Mouse (Mus musculus): Measurements from ENCODE around the gene Csde1. TPM values are rescaled to one million over a fixed set of nuclear protein-coding genes. Genes with fewer than 3 reads are reported as not detected.

Csde1 gene
- polyA plus RNA-seq, 1 experiment = 42.5 TPM

GRCm38 (mm10) chr3:103081051-103081450 is 60.8 kb downstream of the Csde1 start:
- 77% methylated on average over 11 of the region's 11 CpGs for WGBS
- Histone ChIP-seq H3K27ac (ENCODE audit: insufficient read depth, low read depth, low read length) (no peak overlapping the region), H3K36me3 (ENCODE audit: control insufficient read depth, insufficient read depth, low read length) (no peaks in the 10 kb centered on the region), H3K4me1 (ENCODE audit: control insufficient read depth, insufficient read depth, low read length) (no peaks in the 10 kb centered on the region), H3K27me3 (replicated peaks; ENCODE audit: control insufficient read depth, insufficient read depth, low read length) (no peaks in the 10 kb centered on the region), H3K4me3 (ENCODE audit: insufficient read depth, low read depth, low read length) (no peak overlapping the region)
- no peak for TF ChIP-seq POLR2A (IDR thresholded peaks at IDR 0.05; ENCODE audit: low read depth, low read length)
- no peak for TF ChIP-seq CTCF (conservative IDR thresholded peaks at IDR 0.05; ENCODE audit: insufficient read depth, insufficient read length, low read depth, low read length)
- DNase-seq = no peak

GRCm38 (mm10) chr3:103081861-103082453 is 61.7 kb downstream of the Csde1 start:
- no peak for DNase-seq
- 80% methylated on average over 17 of the region's 17 CpGs for WGBS

GRCm38 (mm10) chr3:103082761-103083160 is 62.5 kb downstream of the Csde1 start:
- no peak for DNase-seq
- Histone ChIP-seq H3K4me3 (ENCODE audit: insufficient read depth, low read depth, low read length) (no peak overlapping the region), H3K27ac (ENCODE audit: insufficient read depth, low read depth, low read length) (no peak overlapping the region), H3K27me3 (replicated peaks; ENCODE audit: control insufficient read depth, insufficient read depth, low read length) (no peaks in the 10 kb centered on the region), H3K36me3 (ENCODE audit: control insufficient read depth, insufficient read depth, low read length) (no peaks in the 10 kb centered on the region), H3K4me1 (ENCODE audit: control insufficient read depth, insufficient read depth, low read length) (no peaks in the 10 kb centered on the region)
- 88% methylated on average over 5 of the region's 5 CpGs for WGBS
- TF ChIP-seq POLR2A (IDR thresholded peaks at IDR 0.05; ENCODE audit: low read depth, low read length) = no peak
- TF ChIP-seq CTCF (conservative IDR thresholded peaks at IDR 0.05; ENCODE audit: insufficient read depth, insufficient read length, low read depth, low read length) = no peak

More at GRCm38 (mm10) chr3:103081861-103082453, 61.7 kb downstream of the Csde1 start:
- H3K27ac ChIP-seq (ENCODE audit: insufficient read depth, low read depth, low read length) = no peak overlapping the region
- no peaks in the 10 kb centered on the region for H3K27me3 ChIP-seq (replicated peaks; ENCODE audit: control insufficient read depth, insufficient read depth, low read length)
- no peaks in the 10 kb centered on the region for H3K4me1 ChIP-seq (ENCODE audit: control insufficient read depth, insufficient read depth, low read length)
- TF ChIP-seq POLR2A (IDR thresholded peaks at IDR 0.05; ENCODE audit: low read depth, low read length) (no peak), CTCF (conservative IDR thresholded peaks at IDR 0.05; ENCODE audit: insufficient read depth, insufficient read length, low read depth, low read length) (no peak)
- H3K4me3 ChIP-seq (ENCODE audit: insufficient read depth, low read depth, low read length) = no peak overlapping the region
- no peaks in the 10 kb centered on the region for H3K36me3 ChIP-seq (ENCODE audit: control insufficient read depth, insufficient read depth, low read length)

GRCm38 (mm10) chr3:103085986-103086385 is 65.8 kb downstream of the Csde1 start:
- DNase-seq = no peak
- TF ChIP-seq CTCF (conservative IDR thresholded peaks at IDR 0.05; ENCODE audit: insufficient read depth, insufficient read length, low read depth, low read length) = no peak
- TF ChIP-seq POLR2A (IDR thresholded peaks at IDR 0.05; ENCODE audit: low read depth, low read length) = no peak
- no peak overlapping the region for H3K4me3 ChIP-seq (ENCODE audit: insufficient read depth, low read depth, low read length)
- no peaks in the 10 kb centered on the region for H3K27me3 ChIP-seq (replicated peaks; ENCODE audit: control insufficient read depth, insufficient read depth, low read length)
- no peak overlapping the region for H3K27ac ChIP-seq (ENCODE audit: insufficient read depth, low read depth, low read length)
- H3K4me1 ChIP-seq (ENCODE audit: control insufficient read depth, insufficient read depth, low read length) = no peaks in the 10 kb centered on the region
- WGBS = 81% methylated on average over 3 of the region's 3 CpGs
- H3K36me3 ChIP-seq (ENCODE audit: control insufficient read depth, insufficient read depth, low read length) = no peaks in the 10 kb centered on the region

GRCm38 (mm10) chr3:103091753-103092152 is 71.5 kb downstream of the Csde1 start:
- no peak overlapping the region for H3K27ac ChIP-seq (ENCODE audit: insufficient read depth, low read depth, low read length)
- no peaks in the 10 kb centered on the region for H3K4me1 ChIP-seq (ENCODE audit: control insufficient read depth, insufficient read depth, low read length)
- no peaks in the 10 kb centered on the region for H3K27me3 ChIP-seq (replicated peaks; ENCODE audit: control insufficient read depth, insufficient read depth, low read length)
- no peaks in the 10 kb centered on the region for H3K36me3 ChIP-seq (ENCODE audit: control insufficient read depth, insufficient read depth, low read length)
- H3K4me3 ChIP-seq (ENCODE audit: insufficient read depth, low read depth, low read length) = no peak overlapping the region
- 96% methylated on average over 2 of the region's 2 CpGs for WGBS
- TF ChIP-seq CTCF (conservative IDR thresholded peaks at IDR 0.05; ENCODE audit: insufficient read depth, insufficient read length, low read depth, low read length) (no peak), POLR2A (IDR thresholded peaks at IDR 0.05; ENCODE audit: low read depth, low read length) (no peak)
- no peak for DNase-seq

- Histone ChIP-seq H3K4me3 (ENCODE audit: insufficient read depth, low read depth, low read length) (no peak overlapping the region), H3K27me3 (replicated peaks; ENCODE audit: control insufficient read depth, insufficient read depth, low read length) (no peaks in the 10 kb centered on the region), H3K4me1 (ENCODE audit: control insufficient read depth, insufficient read depth, low read length) (no peaks in the 10 kb centered on the region), H3K27ac (ENCODE audit: insufficient read depth, low read depth, low read length) (no peak overlapping the region), H3K36me3 (ENCODE audit: control insufficient read depth, insufficient read depth, low read length) (no peaks in the 10 kb centered on the region)
- WGBS = 83% methylated on average over 23 of the region's 23 CpGs
- TF ChIP-seq POLR2A (IDR thresholded peaks at IDR 0.05; ENCODE audit: low read depth, low read length) (no peak), CTCF (conservative IDR thresholded peaks at IDR 0.05; ENCODE audit: insufficient read depth, insufficient read length, low read depth, low read length) (no peak)
- no peak for DNase-seq
Observed at GRCm38 (mm10) chr3:103098662-103099061, 78.4 kb downstream of the Csde1 start.

GRCm38 (mm10) chr3:103099667-103100066 is 79.4 kb downstream of the Csde1 start:
- Histone ChIP-seq H3K27me3 (replicated peaks; ENCODE audit: control insufficient read depth, insufficient read depth, low read length) (no peaks in the 10 kb centered on the region), H3K27ac (ENCODE audit: insufficient read depth, low read depth, low read length) (no peak overlapping the region), H3K36me3 (ENCODE audit: control insufficient read depth, insufficient read depth, low read length) (no peaks in the 10 kb centered on the region), H3K4me3 (ENCODE audit: insufficient read depth, low read depth, low read length) (no peak overlapping the region), H3K4me1 (ENCODE audit: control insufficient read depth, insufficient read depth, low read length) (no peaks in the 10 kb centered on the region)
- no peak for DNase-seq
- TF ChIP-seq POLR2A (IDR thresholded peaks at IDR 0.05; ENCODE audit: low read depth, low read length) = no peak
- peak; percentile 13; the same call in 1 of the 2 replicates for TF ChIP-seq CTCF (conservative IDR thresholded peaks at IDR 0.05; ENCODE audit: insufficient read depth, insufficient read length, low read depth, low read length)
- WGBS = 85% methylated on average over 6 of the region's 6 CpGs

All from kidney, adult 2 months (tissue).